Mouse (Mus musculus) forebrain, embryonic 11.5 days (tissue): ENCODE data around the gene Tgm2. TPM values are rescaled to one million over a fixed set of nuclear protein-coding genes. Genes with fewer than 3 reads are reported as not detected.

Source experiments
- ATAC-seq: fragments of 200-750 bp; cut with Nextera tagmentation; replicated peaks from 2 replicates; pipeline ENCODE4 v1.8.0; 2017; ENCODE audit warnings: moderate TSS enrichment; ENCODE audit not compliant: low FRiP score
- DNase-seq: peaks from one replicate; pipeline ENCODE4 v3.0.0-alpha.2; 2017; ENCODE audit warnings: low spot score
- H3K27ac ChIP-seq: fragments of 300-500 bp; sonication (generic); 2 replicates; pipeline ENCODE4 v1.5.1; 2014; ENCODE audit warnings: low read depth, low read length
- H3K27me3 ChIP-seq: fragments of 300-500 bp; sonication (generic); 2 replicates; pipeline ENCODE4 v1.6.1; 2014; ENCODE audit warnings: mild to moderate bottlenecking, low read length, mixed read lengths; ENCODE audit not compliant: control insufficient read depth, insufficient read depth
- H3K36me3 ChIP-seq: fragments of 300-500 bp; sonication (generic); 2 replicates; pipeline ENCODE4 v1.6.1; 2014; ENCODE audit warnings: mild to moderate bottlenecking, low read length, moderate library complexity, mixed read lengths; ENCODE audit not compliant: control insufficient read depth, insufficient read depth
- H3K4me1 ChIP-seq: fragments of 300-500 bp; sonication (generic); replicated peaks from 2 replicates; pipeline ENCODE4 v1.6.1; 2014; ENCODE audit warnings: low read length, mixed read lengths; ENCODE audit not compliant: control insufficient read depth, insufficient read depth
- H3K4me2 ChIP-seq: fragments of 300-500 bp; sonication (generic); 2 replicates; pipeline ENCODE4 v1.6.1; 2014; ENCODE audit warnings: low read depth, mild to moderate bottlenecking, low read length, moderate library complexity, mixed read lengths; ENCODE audit not compliant: severe bottlenecking
- H3K4me3 ChIP-seq: fragments of 300-500 bp; sonication (generic); 2 replicates; pipeline ENCODE4 v1.5.1; 2014; ENCODE audit warnings: low read depth, low read length
- H3K9ac ChIP-seq: fragments of 300-500 bp; sonication (generic); 2 replicates; pipeline ENCODE4 v1.6.1; 2014; ENCODE audit warnings: low read length
- H3K9me3 ChIP-seq: fragments of 300-500 bp; sonication (generic); 2 replicates; pipeline ENCODE4 v1.6.1; 2016; ENCODE audit warnings: low read length, mixed read lengths; ENCODE audit not compliant: control insufficient read depth
- WGBS: fragments of 180-500 bp; shearing (Covaris S2); extraction: QIAGEN DNeasy Blood & Tissue Kit; methylation state at CpG from one replicate; pipeline ENCODE4 v1.1.7; 2014; 5-methylcytosine and 5-hydroxymethylcytosine counted together
- polyA plus RNA-seq: library from polyadenylated mRNA; unstranded; fragments of >200 nt; fragmentation: Nextera tagmentation; extraction: Ambion mirVana; gene quantifications from 2 replicates; pipeline ENCODE4 v1.2.1, GENCODE M21; 2014

Gene Tgm2
- polyA plus RNA-seq, 1 experiment from 2014 or later: 4.2 TPM

DNA sequence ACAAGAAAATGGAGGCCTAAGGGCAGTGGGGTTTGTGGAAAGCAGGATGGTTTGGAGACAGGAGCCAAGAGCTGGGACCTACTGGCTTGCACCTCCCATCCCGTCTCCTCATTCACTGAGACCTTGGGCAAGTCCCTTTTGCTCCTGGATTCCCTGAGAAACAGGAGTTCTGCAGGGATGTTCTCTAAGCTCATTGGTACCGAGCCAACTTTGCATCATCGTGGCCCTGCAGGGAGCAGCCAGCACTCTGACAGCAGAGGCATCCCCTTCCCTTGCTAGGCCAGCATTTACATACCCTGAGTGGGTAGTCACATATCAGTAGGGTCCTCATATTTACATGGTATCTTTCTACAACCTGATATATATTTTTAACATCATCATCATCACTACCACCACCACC, 25.4 kb downstream of the Tgm2 start:
- Histone ChIP-seq H3K4me2 (no peak overlapping the region), H3K4me1 (no peaks in the 10 kb centered on the region), H3K4me3 (no peak overlapping the region), H3K9me3 (no peaks in the 10 kb centered on the region), H3K9ac (no peak overlapping the region), H3K36me3 (no peaks in the 10 kb centered on the region), H3K27ac (no peak overlapping the region), H3K27me3 (no peaks in the 10 kb centered on the region)
- DNase-seq (no peak), ATAC-seq (no peak)
- 82% methylated on average over 3 of the region's 3 CpGs for WGBS

- Histone ChIP-seq H3K9ac (no peak overlapping the region), H3K4me1 (no peaks in the 10 kb centered on the region)
Measured at GRCm38 (mm10) chr2:158120211-158120610, 26.0 kb downstream of the Tgm2 start.

DNA sequence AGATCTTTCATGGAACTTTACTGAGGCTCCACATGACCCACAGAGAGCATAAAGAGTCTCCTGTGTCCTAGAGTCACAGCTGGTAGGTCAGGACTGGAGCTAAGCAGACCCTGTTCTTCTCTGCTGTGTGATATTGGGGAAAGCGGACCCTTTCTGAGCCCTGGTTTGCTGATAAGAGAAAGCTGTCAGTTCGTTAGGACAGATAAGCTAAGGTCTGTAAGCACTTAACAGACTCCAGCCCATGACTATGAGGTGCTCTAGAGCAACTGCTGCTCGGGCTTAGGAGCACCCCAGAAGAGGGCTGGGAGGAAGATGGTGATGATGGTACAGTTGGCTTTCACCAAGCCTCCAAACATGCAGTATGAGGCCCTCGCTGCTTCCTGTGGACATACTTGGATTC, 27.1 kb downstream of the Tgm2 start:
- Histone ChIP-seq H3K4me3 (no peak overlapping the region), H3K36me3 (no peaks in the 10 kb centered on the region), H3K4me1 (no peaks in the 10 kb centered on the region), H3K9me3 (no peaks in the 10 kb centered on the region), H3K27me3 (no peaks in the 10 kb centered on the region), H3K27ac (no peak overlapping the region), H3K9ac (no peak overlapping the region), H3K4me2 (no peak overlapping the region)
- DNase-seq (no peak), ATAC-seq (no peak)
- 75% methylated on average over 4 of the region's 4 CpGs for WGBS

More at GRCm38 (mm10) chr2:158120211-158120610, 26.0 kb downstream of the Tgm2 start:
- ATAC-seq (no peak), DNase-seq (no peak)
- Histone ChIP-seq H3K9me3 (no peaks in the 10 kb centered on the region), H3K36me3 (no peaks in the 10 kb centered on the region), H3K27ac (no peak overlapping the region), H3K4me3 (no peak overlapping the region), H3K4me2 (no peak overlapping the region), H3K27me3 (no peaks in the 10 kb centered on the region)
- WGBS: 84% methylated on average over 8 of the region's 8 CpGs

DNA sequence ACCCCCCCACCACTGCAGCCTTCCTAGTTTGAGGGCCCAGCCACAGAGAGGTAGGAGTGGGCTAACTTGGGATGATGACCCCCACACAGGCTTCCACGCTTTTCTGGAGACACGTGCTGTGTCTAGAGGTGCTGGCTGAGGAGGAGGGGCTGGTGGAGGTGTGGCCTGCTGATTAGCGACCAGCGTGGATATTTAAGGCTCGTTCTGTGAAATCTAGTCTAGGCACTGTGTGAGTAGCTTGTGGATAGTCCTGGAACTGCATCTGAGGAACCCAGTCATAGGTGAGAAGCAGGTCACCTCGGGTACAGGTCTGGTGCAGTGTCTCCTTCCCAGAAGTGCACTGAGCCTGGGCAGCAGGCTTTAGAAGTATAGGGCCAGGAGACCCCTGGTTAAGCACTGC, 29.6 kb downstream of the Tgm2 start:
- H3K4me2 ChIP-seq: no peak overlapping the region
- DNase-seq: no peak
- no peak overlapping the region for H3K9ac ChIP-seq
- 63% methylated on average over 6 of the region's 6 CpGs for WGBS
- ATAC-seq: no peak
- H3K9me3 ChIP-seq: no peaks in the 10 kb centered on the region
- no peaks in the 10 kb centered on the region for H3K27me3 ChIP-seq
- no peak overlapping the region for H3K4me3 ChIP-seq
- H3K27ac ChIP-seq: no peak overlapping the region
- H3K4me1 ChIP-seq: no peaks in the 10 kb centered on the region
- no peaks in the 10 kb centered on the region for H3K36me3 ChIP-seq

- Histone ChIP-seq H3K4me2 (no peak overlapping the region), H3K27me3 (no peaks in the 10 kb centered on the region), H3K9ac (no peak overlapping the region), H3K9me3 (no peaks in the 10 kb centered on the region), H3K27ac (no peak overlapping the region), H3K4me1 (no peaks in the 10 kb centered on the region), H3K36me3 (no peaks in the 10 kb centered on the region), H3K4me3 (no peak overlapping the region)
- ATAC-seq (no peak), DNase-seq (no peak)
- 90% methylated on average over 3 of the region's 3 CpGs for WGBS
Measured at GRCm38 (mm10) chr2:158115838-158116453, 30.3 kb downstream of the Tgm2 start.

GRCm38 (mm10) chr2:158114931-158115330, 31.3 kb downstream of the Tgm2 start:
- H3K4me3 ChIP-seq: no peak overlapping the region
- H3K4me2 ChIP-seq: no peak overlapping the region
- no peaks in the 10 kb centered on the region for H3K9me3 ChIP-seq
- no peak for DNase-seq
- H3K27me3 ChIP-seq: no peaks in the 10 kb centered on the region
- no peak for ATAC-seq
- no peak overlapping the region for H3K9ac ChIP-seq
- no peaks in the 10 kb centered on the region for H3K36me3 ChIP-seq
- no peak overlapping the region for H3K27ac ChIP-seq
- H3K4me1 ChIP-seq: no peaks in the 10 kb centered on the region
- 85% methylated on average over 5 of the region's 5 CpGs for WGBS

DNA sequence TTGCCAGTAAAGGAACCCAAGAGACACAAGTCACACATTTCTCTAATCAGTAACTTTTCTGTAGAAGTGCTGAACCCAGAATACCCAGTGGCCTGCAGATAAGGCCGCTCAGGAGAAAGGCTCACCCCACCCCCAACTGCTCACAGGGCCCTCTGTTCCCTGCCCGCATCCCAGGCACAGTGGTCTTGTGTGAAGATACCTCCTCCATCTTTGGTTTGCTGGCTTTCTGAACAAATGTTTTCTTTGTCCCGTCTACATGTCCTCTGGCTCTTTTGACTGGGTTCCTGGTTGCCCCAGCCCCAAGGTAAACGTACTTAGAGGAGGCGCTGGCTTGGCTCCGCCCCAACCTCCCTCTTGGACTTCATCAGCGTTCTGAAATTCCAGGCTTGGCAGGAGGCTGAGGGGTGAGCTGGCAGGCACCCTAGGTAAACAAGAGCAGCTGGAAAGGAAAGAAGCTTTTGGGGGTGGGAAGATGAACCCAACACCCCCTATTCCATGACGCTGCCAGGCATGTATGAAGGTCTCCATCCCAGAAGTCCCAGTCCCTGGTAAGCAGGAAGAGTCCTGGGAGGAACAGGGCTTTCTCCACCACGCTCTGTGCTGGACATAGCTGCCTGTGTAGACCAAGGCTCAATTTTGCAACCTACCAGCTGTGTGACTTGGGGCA, 32.5 kb downstream of the Tgm2 start:
- no peak overlapping the region for H3K4me3 ChIP-seq
- ATAC-seq: no peak
- H3K9me3 ChIP-seq: no peaks in the 10 kb centered on the region
- no peak overlapping the region for H3K4me2 ChIP-seq
- H3K36me3 ChIP-seq: no peaks in the 10 kb centered on the region
- H3K27me3 ChIP-seq: no peaks in the 10 kb centered on the region
- no peak overlapping the region for H3K27ac ChIP-seq
- no peaks in the 10 kb centered on the region for H3K4me1 ChIP-seq
- H3K9ac ChIP-seq: no peak overlapping the region
- 40% methylated on average over 9 of the region's 9 CpGs for WGBS
- no peak for DNase-seq

DNA sequence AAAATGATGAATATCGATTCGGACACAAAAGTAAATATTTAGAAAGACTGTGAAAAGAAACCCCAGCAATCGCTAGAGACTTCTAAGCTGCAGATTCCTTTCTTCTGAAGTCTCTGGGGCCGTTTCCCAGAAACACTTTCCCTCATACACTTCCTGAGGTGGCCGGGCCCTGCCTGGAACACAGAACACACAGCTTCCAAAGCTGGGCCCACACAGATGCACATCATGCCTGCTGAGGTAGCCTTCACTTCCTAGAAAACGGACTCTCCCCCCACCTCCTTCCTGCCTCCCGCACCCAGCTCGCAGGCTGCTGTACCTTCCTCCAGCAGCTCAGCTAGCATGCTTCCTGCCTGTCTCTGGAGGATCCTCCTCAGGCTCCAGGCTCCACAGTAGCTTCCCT, 36.7 kb downstream of the Tgm2 start:
- no peaks in the 10 kb centered on the region for H3K4me1 ChIP-seq
- no peaks in the 10 kb centered on the region for H3K36me3 ChIP-seq
- H3K9me3 ChIP-seq: no peaks in the 10 kb centered on the region
- WGBS: 75% methylated on average over 8 of the region's 8 CpGs
- H3K4me3 ChIP-seq: no peak overlapping the region
- no peak overlapping the region for H3K9ac ChIP-seq
- DNase-seq (no peak), ATAC-seq (no peak)
- no peaks in the 10 kb centered on the region for H3K27me3 ChIP-seq
- no peak overlapping the region for H3K4me2 ChIP-seq
- no peak overlapping the region for H3K27ac ChIP-seq
